Mouse (Mus musculus) C2C12 (cell line): ENCODE data around the gene Pttg1. TPM values are rescaled to one million over a fixed set of nuclear protein-coding genes. Genes with fewer than 3 reads are reported as not detected.

ENCODE experiments used
- H3K27me3 ChIP-seq: one replicate; pipeline ENCODE4 v1.6.1; 2011; ENCODE audit not compliant: control insufficient read depth, insufficient read depth, insufficient read length
- H3K36me3 ChIP-seq: one replicate; pipeline ENCODE4 v1.6.1; 2011; ENCODE audit not compliant: control insufficient read depth, insufficient read depth
- H3K4me3 ChIP-seq: one replicate; pipeline ENCODE4 v1.5.1; 2011; ENCODE audit warnings: mild to moderate bottlenecking, control low read depth; ENCODE audit not compliant: poor library complexity, insufficient read depth, severe bottlenecking
- H3K79me2 ChIP-seq: one replicate; pipeline ENCODE4 v1.6.1; 2011; ENCODE audit not compliant: control insufficient read depth, insufficient read depth
- H3K79me3 ChIP-seq: one replicate; pipeline ENCODE4 v1.6.1; 2011; ENCODE audit warnings: low read depth, control low read depth
- H3ac ChIP-seq: one replicate; pipeline ENCODE3; 2011; ENCODE audit warnings: low read depth; ENCODE audit not compliant: control insufficient read depth, insufficient read length
- CEBPB ChIP-seq: IDR thresholded peaks from one replicate; pipeline ENCODE4 v1.6.1; 2011; ENCODE audit warnings: low read depth, mild to moderate bottlenecking, control low read depth, moderate library complexity
- CTCF ChIP-seq: IDR thresholded peaks from one replicate; pipeline ENCODE4 v1.5.1; 2011; ENCODE audit not compliant: control insufficient read depth, insufficient read depth, insufficient read length
- FOSL1 ChIP-seq: IDR thresholded peaks from one replicate; pipeline ENCODE4 v1.8.0; 2011; ENCODE audit warnings: mild to moderate bottlenecking, low read length; ENCODE audit not compliant: poor library complexity, insufficient read depth, severe bottlenecking
- MAX ChIP-seq: IDR thresholded peaks from one replicate; pipeline ENCODE4 v1.6.1; 2011; ENCODE audit warnings: mild to moderate bottlenecking, control low read depth
- MYOD1 ChIP-seq: IDR thresholded peaks from one replicate; pipeline ENCODE4 v1.6.1; 2011; ENCODE audit warnings: low read depth; ENCODE audit not compliant: control insufficient read depth, insufficient read length
- MYOG ChIP-seq: IDR thresholded peaks from one replicate; pipeline ENCODE4 v1.6.1; 2011; ENCODE audit not compliant: control insufficient read depth, insufficient read length; ENCODE audit errors: extremely low read depth
- USF1 ChIP-seq: IDR thresholded peaks from one replicate; pipeline ENCODE4 v1.6.1; 2011; ENCODE audit warnings: low read depth, mild to moderate bottlenecking, control low read depth, moderate library complexity
- polyA plus RNA-seq: library from polyadenylated mRNA; unstranded; fragments of >200 nt; fragmentation: generic; extraction: Trizol; gene quantifications from one replicate; pipeline ENCODE4 v1.2.1, GENCODE M21; 2012; ENCODE audit warnings: missing spikeins

Gene Pttg1
- polyA plus RNA-seq, 1 experiment: 168 TPM

DNA sequence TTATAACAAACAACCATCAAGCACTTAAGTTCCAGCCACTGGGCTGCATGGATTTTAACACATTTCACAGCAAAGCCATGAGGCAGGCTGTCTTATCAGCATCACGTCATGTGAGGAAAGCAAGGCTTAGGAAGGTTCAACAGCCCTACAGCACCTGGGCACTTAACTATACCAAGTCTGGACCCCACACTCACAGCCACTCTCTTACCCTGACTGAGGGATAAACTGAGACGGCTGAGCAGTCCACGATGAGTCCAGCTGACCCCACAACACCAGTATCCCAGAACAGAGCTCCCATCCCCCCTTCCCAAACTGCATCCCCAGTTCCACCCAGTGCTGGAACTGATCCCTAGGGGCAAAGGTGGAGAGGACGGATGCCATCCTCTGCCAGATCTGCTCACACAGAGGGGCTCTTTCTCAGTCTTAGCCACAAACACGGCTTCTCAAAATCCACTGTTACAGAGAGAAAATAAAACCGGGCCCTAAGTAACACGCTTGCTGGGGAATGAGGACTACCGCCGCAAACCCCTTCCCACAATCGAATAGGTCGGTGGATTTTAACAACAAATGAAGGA lies 46.1 kb downstream of the Pttg1 start:
- no peak overlapping the region for H3K4me3 ChIP-seq
- no peak overlapping the region for H3ac ChIP-seq
- H3K79me3 ChIP-seq: no peaks in the 10 kb centered on the region
- H3K27me3 ChIP-seq: no peaks in the 10 kb centered on the region
- no peaks in the 10 kb centered on the region for H3K79me2 ChIP-seq
- H3K36me3 ChIP-seq: no peaks in the 10 kb centered on the region
- no peak for TF ChIP-seq USF1
- TF ChIP-seq MAX: no peak
- TF ChIP-seq CTCF: no peak
- no peak for TF ChIP-seq CEBPB
- no peak for TF ChIP-seq MYOD1
- no peak for TF ChIP-seq MYOG
- TF ChIP-seq FOSL1: no peak

DNA sequence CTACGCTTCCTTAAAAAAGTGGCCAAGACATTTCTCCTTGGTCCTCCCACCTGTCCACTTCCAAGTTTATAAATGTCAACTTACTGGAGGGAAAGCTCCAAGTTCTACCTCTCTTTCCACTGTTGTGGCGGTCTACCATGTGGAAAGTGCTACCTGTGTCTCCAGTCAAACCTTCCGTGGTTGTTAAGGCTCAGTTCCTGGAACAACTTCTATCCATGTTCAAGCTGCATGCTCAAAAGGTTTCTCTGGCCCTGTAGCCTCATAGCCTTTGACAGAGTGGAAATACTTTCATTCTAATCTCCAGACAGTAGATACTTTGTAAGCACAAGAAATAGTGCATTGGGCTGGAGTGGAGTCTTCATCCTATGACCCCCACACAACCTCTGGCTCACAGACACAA lies 46.6 kb downstream of the Pttg1 start:
- Histone ChIP-seq H3ac (no peak overlapping the region), H3K79me2 (no peaks in the 10 kb centered on the region), H3K4me3 (no peak overlapping the region), H3K27me3 (no peaks in the 10 kb centered on the region), H3K79me3 (no peaks in the 10 kb centered on the region), H3K36me3 (no peaks in the 10 kb centered on the region)
- TF ChIP-seq MAX (no peak), MYOG (no peak), FOSL1 (no peak), CEBPB (no peak), MYOD1 (no peak), CTCF (no peak), USF1 (no peak)

DNA sequence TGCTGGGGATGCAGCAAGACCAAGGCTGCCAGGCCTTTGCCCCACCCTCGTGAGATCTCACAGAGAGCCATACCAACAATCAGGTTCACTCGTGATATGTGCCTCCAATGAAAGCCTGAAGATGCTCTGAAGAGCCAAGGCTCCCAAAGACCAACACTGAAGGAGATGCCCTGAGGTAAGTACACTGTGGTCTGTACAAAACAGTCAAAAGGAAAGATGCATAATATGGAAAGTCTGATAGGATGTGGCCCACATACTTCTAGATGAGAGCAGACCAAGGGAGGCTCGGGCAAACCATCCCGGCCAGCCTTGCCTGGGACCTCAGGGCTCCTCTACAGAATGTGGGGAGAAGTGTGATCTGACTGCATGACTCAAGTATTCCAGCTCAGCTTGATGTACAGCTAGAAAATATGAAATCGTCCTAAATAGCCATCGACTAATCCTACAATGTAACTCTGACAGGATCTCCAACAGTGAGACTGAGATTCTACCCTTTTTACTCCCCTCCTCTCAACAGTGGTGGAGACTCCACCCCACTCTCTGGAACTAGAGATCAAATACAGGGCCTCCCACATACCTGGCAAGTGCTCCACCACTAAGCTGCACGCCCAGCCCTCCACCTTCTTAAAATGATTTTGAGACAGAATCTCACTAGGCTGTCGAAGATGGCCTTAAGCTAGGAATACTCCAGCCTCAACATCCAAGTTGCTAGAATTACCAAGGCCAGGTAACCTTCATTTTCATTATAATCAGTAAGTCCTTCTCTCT lies 48.8 kb downstream of the Pttg1 start:
- no peak overlapping the region for H3ac ChIP-seq
- no peaks in the 10 kb centered on the region for H3K79me2 ChIP-seq
- no peak overlapping the region for H3K4me3 ChIP-seq
- no peaks in the 10 kb centered on the region for H3K79me3 ChIP-seq
- no peaks in the 10 kb centered on the region for H3K27me3 ChIP-seq
- no peaks in the 10 kb centered on the region for H3K36me3 ChIP-seq
- no peak for TF ChIP-seq CTCF
- TF ChIP-seq MYOD1: no peak
- no peak for TF ChIP-seq MAX
- no peak for TF ChIP-seq MYOG
- no peak for TF ChIP-seq FOSL1
- TF ChIP-seq CEBPB: no peak
- TF ChIP-seq USF1: no peak

DNA sequence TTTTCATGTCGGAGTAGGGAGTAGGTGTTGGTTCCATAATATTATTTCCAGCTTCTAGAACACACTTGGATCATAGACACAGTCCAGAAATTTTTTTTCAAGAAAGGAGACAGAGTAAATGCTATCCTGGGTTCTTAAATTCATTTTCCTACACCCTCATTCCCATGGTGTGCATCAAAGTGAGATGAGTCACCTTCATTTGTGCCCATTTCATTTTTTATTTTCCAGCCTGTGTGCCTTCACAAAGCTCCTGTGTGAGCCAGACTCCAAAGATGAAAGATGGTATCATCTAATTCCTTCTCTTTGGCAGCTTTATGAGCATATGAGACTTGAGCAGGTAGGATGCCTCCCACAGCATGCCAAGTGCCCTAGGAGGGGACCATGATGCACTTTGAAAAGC lies 49.5 kb downstream of the Pttg1 start:
- Histone ChIP-seq H3K27me3 (no peaks in the 10 kb centered on the region), H3K36me3 (no peaks in the 10 kb centered on the region), H3ac (no peak overlapping the region), H3K79me2 (no peaks in the 10 kb centered on the region), H3K79me3 (no peaks in the 10 kb centered on the region), H3K4me3 (no peak overlapping the region)
- TF ChIP-seq MYOG: no peak
- TF ChIP-seq MYOD1: no peak
- no peak for TF ChIP-seq FOSL1
- no peak for TF ChIP-seq CEBPB
- no peak for TF ChIP-seq MAX
- no peak for TF ChIP-seq CTCF
- TF ChIP-seq USF1: no peak

DNA sequence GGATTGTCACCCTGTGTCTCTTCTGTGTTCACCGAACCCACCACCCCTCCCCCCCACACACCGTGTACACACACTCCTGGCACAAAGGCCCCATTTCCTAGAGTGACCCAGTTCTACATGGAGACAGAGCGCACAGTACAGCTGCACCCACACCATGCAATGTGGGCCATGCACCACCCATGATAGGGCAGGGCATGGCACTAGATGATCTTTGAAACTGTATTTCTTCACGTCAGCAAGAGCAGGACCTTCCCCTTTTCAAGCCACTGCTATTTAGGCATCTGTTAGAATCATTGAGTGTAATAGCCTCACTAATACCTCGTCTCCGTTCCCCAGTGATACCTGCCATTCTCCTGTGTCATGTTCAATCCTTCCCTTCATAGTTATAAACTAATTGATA lies 51.1 kb downstream of the Pttg1 start:
- H3K79me2 ChIP-seq: no peaks in the 10 kb centered on the region
- no peaks in the 10 kb centered on the region for H3K36me3 ChIP-seq
- H3K79me3 ChIP-seq: no peaks in the 10 kb centered on the region
- no peak for TF ChIP-seq MYOG
- TF ChIP-seq FOSL1: no peak
- H3K27me3 ChIP-seq: no peaks in the 10 kb centered on the region
- H3K4me3 ChIP-seq: no peak overlapping the region
- no peak overlapping the region for H3ac ChIP-seq

DNA sequence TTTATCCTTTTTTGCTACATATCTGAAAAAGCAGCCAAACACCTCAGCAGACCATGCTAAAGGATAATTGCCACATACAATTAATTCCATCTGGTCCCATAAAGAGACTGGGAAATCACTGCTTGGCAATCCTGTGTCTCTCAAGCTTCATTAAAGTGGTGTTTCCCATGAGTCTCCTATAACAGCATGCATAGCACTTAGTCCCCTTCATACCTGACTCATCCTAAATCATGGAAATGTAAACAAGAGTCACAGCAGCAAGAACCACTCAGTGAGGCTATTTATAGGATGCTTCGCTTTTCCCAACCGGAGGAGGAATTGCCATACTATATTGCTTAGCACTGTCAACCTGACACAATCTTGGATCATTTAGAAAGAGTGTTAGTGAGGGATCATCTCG lies 52.7 kb downstream of the Pttg1 start:
- TF ChIP-seq CTCF: no peak
- TF ChIP-seq CEBPB: no peak
- no peak for TF ChIP-seq USF1
- no peak for TF ChIP-seq FOSL1
- TF ChIP-seq MYOG: no peak
- TF ChIP-seq MYOD1: no peak
- no peak for TF ChIP-seq MAX
- no peaks in the 10 kb centered on the region for H3K79me2 ChIP-seq
- H3K4me3 ChIP-seq: no peak overlapping the region
- H3K27me3 ChIP-seq: no peaks in the 10 kb centered on the region
- no peaks in the 10 kb centered on the region for H3K79me3 ChIP-seq
- no peak overlapping the region for H3ac ChIP-seq
- H3K36me3 ChIP-seq: no peaks in the 10 kb centered on the region
